Mouse (Mus musculus): ENCODE results near the gene Atp6v1e2. TPM values are rescaled to one million over a fixed set of nuclear protein-coding genes. Genes with fewer than 3 reads are reported as not detected.

Atp6v1e2 gene
- total and polyA plus RNA-seq, 3 experiments, result not detected

DNA sequence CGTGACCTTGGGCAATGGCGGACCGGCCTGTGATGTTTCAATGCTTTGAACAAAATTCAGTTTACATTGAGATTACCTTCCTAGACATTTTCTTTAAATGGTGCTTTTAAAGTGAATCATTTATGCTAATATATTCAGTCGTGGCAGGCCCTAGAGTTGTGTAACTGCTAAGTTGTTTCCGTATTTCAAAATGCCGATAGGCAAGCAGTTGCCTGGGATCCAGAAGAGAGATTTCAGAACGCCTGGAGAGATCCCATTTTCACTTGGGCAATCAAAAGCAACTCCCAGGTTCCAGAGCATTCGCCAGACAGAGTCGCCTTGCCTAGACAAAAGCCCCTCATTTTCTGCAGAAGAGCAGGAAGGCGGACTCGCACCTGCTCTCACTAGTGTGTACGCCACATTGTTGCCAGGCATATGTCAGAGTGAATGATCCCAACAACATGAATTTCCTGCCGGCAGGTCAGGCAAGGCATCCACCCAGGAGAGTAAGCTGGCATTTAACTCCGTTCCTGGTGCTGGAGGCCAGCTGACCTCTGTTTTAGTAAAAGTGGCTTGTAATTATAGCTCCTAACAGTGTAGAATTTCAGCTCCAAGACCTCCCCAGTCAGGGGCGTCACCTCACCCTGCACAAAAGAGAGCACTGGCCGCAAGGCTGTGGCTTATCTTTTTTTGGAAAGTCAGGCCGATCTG lies 38.9 kb upstream of the Atp6v1e2 start:
- H3K79me2 ChIP-seq (replicated peaks; ENCODE audit: control insufficient read depth, extremely low read depth, insufficient read depth, poor library complexity, severe bottlenecking), result no peaks in the 10 kb centered on the region; the same call in 1 of the 2 replicates
- dilution Hi-C loops (cut with MboI; ENCODE audit: extremely low pct_ligation_motif_present, extremely low pct_unique_long_range_greater_than_20kb, low sequenced_read_pairs), result no loop called here
- in situ Hi-C loops (cut with MboI; ENCODE audit: low pct_ligation_motif_present, low pct_unique_long_range_greater_than_20kb, low sequenced_read_pairs), result no loop called here
- no peak overlapping the region for H3K9ac ChIP-seq (ENCODE audit: insufficient read depth, low read depth)
- H3K4me2 ChIP-seq (ENCODE audit: insufficient read depth, low read depth, poor library complexity, severe bottlenecking), result no peak overlapping the region
- no peak overlapping the region for H3K27ac ChIP-seq (ENCODE audit: insufficient read depth, low read depth)
- peaks cover 11 to 32% of the 10 kb centered on the region in 2 experiments for H3K4me1 ChIP-seq (ENCODE audit: control insufficient read depth in 1 of 2, insufficient read depth in 2 of 2)
- no peak for DNase-seq (ENCODE audit: extremely low read depth)
- peaks cover 23 to 85% of the 10 kb centered on the region in 2 experiments for H3K36me3 ChIP-seq (replicated peaks in 1 of 2; ENCODE audit: control insufficient read depth in 1 of 2, insufficient read depth in 1 of 2, low read length in 1 of 2)
- no peaks in the 10 kb centered on the region for H3K27me3 ChIP-seq (replicated peaks)
- no peaks in the 10 kb centered on the region for H3K9me3 ChIP-seq (replicated peaks; ENCODE audit: low read length)
- no peak overlapping the region for H3K4me3 ChIP-seq (replicated peaks in 1 of 3; ENCODE audit: low read depth in 2 of 3, low read length in 2 of 3, poor library complexity in 1 of 3)
- TF ChIP-seq JUND (conservative IDR thresholded peaks at IDR 0.05; ENCODE audit: low read depth, low read length), result no peak
- TF ChIP-seq MYC (IDR thresholded peaks at IDR 0.05; ENCODE audit: low read depth, low read length), result no peak
- TF ChIP-seq E2F4 (IDR thresholded peaks at IDR 0.05; ENCODE audit: insufficient replicate concordance, low read depth, low read length), result no peak
- no peak for TF ChIP-seq CTCF (conservative IDR thresholded peaks at IDR 0.05 in 1 of 2, IDR thresholded peaks at IDR 0.05 in 1 of 2; ENCODE audit: low read depth in 2 of 2, low read length in 2 of 2)
- TF ChIP-seq SMC3 (IDR thresholded peaks at IDR 0.05; ENCODE audit: low read depth, low read length), result no peak
- no peak for TF ChIP-seq POLR2AphosphoS2 (IDR thresholded peaks at IDR 0.05; ENCODE audit: low read depth, low read length)
- no peak for TF ChIP-seq ZNF384 (IDR thresholded peaks at IDR 0.05; ENCODE audit: low read depth, low read length)
- TF ChIP-seq MEF2A (IDR thresholded peaks at IDR 0.05; ENCODE audit: borderline replicate concordance, low read depth, low read length), result no peak

DNA sequence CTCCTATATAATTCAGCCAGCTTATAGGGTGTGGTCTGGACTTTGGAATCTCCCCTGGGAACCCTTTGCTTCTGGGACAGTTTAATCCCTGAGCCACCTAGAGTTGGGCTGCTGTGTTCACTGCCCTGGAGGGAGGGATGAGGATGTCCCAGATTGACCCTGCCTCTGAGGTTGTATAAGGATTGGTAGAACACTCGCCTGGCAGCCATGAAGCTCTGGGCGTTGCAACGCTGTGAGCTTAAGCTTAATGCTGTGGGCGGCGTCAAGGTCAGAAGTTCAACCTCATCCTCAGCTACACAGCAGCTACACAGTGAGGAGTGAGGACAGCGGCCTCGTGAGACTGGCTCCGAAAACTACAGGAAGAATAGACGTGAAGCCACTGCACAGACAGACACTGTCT lies 34.8 kb upstream of the Atp6v1e2 start:
- TF ChIP-seq GABPA (IDR thresholded peaks at IDR 0.05; ENCODE audit: insufficient replicate concordance, low read depth, low read length) (no peak), E2F4 (IDR thresholded peaks at IDR 0.05; ENCODE audit: insufficient replicate concordance, low read depth, low read length) (no peak), NELFE (IDR thresholded peaks at IDR 0.05; ENCODE audit: low read depth, low read length) (no peak), PAX5 (IDR thresholded peaks at IDR 0.05; ENCODE audit: low read length) (no peak), USF2 (conservative IDR thresholded peaks at IDR 0.05; ENCODE audit: low read depth, low read length) (no peak)
- no peak overlapping the region for H3K4me2 ChIP-seq (ENCODE audit: insufficient read depth, low read depth, poor library complexity, severe bottlenecking)
- H3K27ac ChIP-seq (ENCODE audit: insufficient read depth, low read depth), result no peak overlapping the region
- H3K4me3 ChIP-seq (replicated peaks in 1 of 3; ENCODE audit: low read depth in 2 of 3, low read length in 2 of 3, poor library complexity in 1 of 3), result no peak overlapping the region
- H3K79me2 ChIP-seq (replicated peaks; ENCODE audit: control insufficient read depth, extremely low read depth, insufficient read depth, poor library complexity, severe bottlenecking), result no peaks in the 10 kb centered on the region
- H3K36me3 ChIP-seq (replicated peaks in 1 of 2; ENCODE audit: control insufficient read depth in 1 of 2, insufficient read depth in 1 of 2, low read length in 1 of 2), result peaks cover 43 to 94% of the 10 kb centered on the region in 2 experiments
- dilution Hi-C loops (cut with MboI; ENCODE audit: extremely low pct_ligation_motif_present, extremely low pct_unique_long_range_greater_than_20kb, low sequenced_read_pairs), result no loop called here
- no peaks in the 10 kb centered on the region for H3K9me3 ChIP-seq (replicated peaks; ENCODE audit: low read length)
- H3K9ac ChIP-seq (ENCODE audit: insufficient read depth, low read depth), result no peak overlapping the region
- no peak for DNase-seq (ENCODE audit: extremely low read depth)
- in situ Hi-C loops (cut with MboI; ENCODE audit: low pct_ligation_motif_present, low pct_unique_long_range_greater_than_20kb, low sequenced_read_pairs), result no loop called here
- peaks cover 10 to 18% of the 10 kb centered on the region in 2 experiments for H3K4me1 ChIP-seq (ENCODE audit: control insufficient read depth in 1 of 2, insufficient read depth in 2 of 2)
- no peaks in the 10 kb centered on the region for H3K27me3 ChIP-seq (replicated peaks)

- peak overlapping the region in 1 of 3 experiments; percentile 15 for H3K4me3 ChIP-seq (replicated peaks in 1 of 3; ENCODE audit: low read depth in 2 of 3, low read length in 2 of 3, poor library complexity in 1 of 3)
- no peaks in the 10 kb centered on the region for H3K79me2 ChIP-seq (replicated peaks; ENCODE audit: control insufficient read depth, extremely low read depth, insufficient read depth, poor library complexity, severe bottlenecking)
- dilution Hi-C loops (cut with MboI; ENCODE audit: extremely low pct_ligation_motif_present, extremely low pct_unique_long_range_greater_than_20kb, low sequenced_read_pairs), result no loop called here
Measured at GRCm38 (mm10) chr17:86981701-86982100, 34.0 kb upstream of the Atp6v1e2 start.

More at GRCm38 (mm10) chr17:86981701-86982100, 34.0 kb upstream of the Atp6v1e2 start:
- Histone ChIP-seq H3K27me3 (replicated peaks) (no peaks in the 10 kb centered on the region), H3K27ac (ENCODE audit: insufficient read depth, low read depth) (no peak overlapping the region), H3K9me3 (replicated peaks; ENCODE audit: low read length) (no peaks in the 10 kb centered on the region), H3K4me1 (ENCODE audit: control insufficient read depth in 1 of 2, insufficient read depth in 2 of 2) (peaks cover 10 to 23% of the 10 kb centered on the region in 2 experiments), H3K9ac (ENCODE audit: insufficient read depth, low read depth) (no peak overlapping the region), H3K36me3 (replicated peaks in 1 of 2; ENCODE audit: control insufficient read depth in 1 of 2, insufficient read depth in 1 of 2, low read length in 1 of 2) (peaks cover 42 to 88% of the 10 kb centered on the region in 2 experiments), H3K4me2 (ENCODE audit: insufficient read depth, low read depth, poor library complexity, severe bottlenecking) (no peak overlapping the region)
- TF ChIP-seq IRF4 (IDR thresholded peaks at IDR 0.05; ENCODE audit: low read depth, low read length) (no peak), ELF1 (IDR thresholded peaks at IDR 0.05; ENCODE audit: low read depth, low read length) (no peak), UBTF (IDR thresholded peaks at IDR 0.05; ENCODE audit: low read depth, low read length) (no peak), KAT2A (IDR thresholded peaks at IDR 0.05; ENCODE audit: insufficient replicate concordance, low read length) (no peak), SIN3A (IDR thresholded peaks at IDR 0.05; ENCODE audit: low read length) (no peak)
- in situ Hi-C loops (cut with MboI; ENCODE audit: low pct_ligation_motif_present, low pct_unique_long_range_greater_than_20kb, low sequenced_read_pairs), result no loop called here
- DNase-seq (ENCODE audit: extremely low read depth), result no peak
